Mouse (Mus musculus) embryo, embryonic 9.5 days (tissue): ENCODE measurements around the gene Ddx6.

ENCODE experiments used
- DNase-seq: peaks from one replicate; pipeline ENCODE4 v3.0.0-alpha.2; 2017; ENCODE audit errors: extremely low spot score

The Ddx6 gene

GRCm38 (mm10) chr9:44686638-44687037, 81.9 kb downstream of the Ddx6 start:
- DNase-seq = peak; percentile 15

DNA sequence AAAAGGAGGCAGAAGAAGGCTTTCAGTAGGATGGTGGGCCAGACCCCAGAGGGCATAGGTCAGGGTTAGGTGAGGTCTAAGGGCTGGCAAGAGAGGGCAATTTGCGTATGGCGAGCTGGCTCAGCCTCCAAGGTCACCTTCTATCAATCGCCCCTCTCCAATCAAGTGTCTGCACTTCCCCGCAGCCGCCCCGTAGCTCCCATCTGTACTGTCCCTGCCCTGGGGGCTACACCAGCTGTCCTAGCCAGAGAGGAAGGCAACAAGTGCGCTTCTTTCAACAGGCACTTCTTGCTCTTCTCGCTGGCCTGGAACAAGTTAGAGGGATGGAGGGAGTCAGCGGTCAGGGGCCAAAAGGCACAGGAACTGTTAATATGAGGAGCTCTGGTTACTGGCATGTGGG, 83.3 kb downstream of the Ddx6 start:
- no peak for DNase-seq
